Mouse (Mus musculus): Measurements from ENCODE around the gene Ahctf1.

DNA sequence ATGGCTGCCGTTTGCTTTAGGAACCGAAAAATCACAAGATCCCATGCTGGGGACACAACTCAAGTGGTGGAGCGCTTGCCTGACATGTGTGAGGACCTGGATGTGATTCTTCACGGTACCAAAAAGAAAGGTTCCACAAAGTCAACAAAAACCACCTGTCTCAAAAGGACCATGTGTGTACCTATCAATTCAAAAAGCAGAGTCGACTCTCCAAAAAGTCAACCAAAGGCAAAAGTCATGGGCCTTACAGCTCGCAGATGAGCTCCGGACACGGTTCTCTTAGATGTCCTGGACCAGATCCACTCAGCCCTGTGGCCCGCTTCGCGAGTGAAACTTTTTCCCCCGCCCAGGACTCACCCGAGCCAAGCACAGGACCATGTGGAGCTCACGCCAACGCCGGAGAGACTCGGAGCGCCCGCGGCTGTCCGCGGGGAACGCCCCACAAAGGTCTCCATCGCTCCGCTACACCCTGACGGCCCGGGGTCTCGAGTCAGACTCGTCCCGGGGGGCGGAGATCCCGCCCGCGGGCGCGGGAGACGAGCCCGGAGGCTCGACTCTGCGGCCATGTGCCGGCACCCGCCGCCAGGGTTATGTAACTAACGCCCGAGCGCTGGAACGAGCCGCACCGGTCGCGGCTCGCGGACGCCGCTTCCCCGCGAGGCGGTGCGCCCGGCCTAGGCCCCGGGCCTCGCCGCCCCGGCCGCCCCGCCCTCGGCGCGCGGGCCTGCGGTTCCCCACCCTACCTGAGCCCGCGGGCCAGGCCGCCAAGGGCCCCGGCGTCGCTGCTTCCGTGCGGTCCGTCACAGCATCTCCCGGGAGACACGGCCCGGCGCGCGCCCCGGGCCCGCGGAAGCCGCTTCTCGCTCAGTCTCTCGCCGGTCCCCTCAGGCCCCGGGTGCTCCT, 619 bp downstream of the Ahctf1 start, which contains the start of gene Gm10518:
- TF ChIP-seq CTCF (IDR thresholded peaks at IDR 0.05; ENCODE audit: low read depth, low read length) (no peak), GATA1 (IDR thresholded peaks at IDR 0.05; ENCODE audit: borderline replicate concordance, low read length) (no peak), POLR2AphosphoS5 (IDR thresholded peaks at IDR 0.05; ENCODE audit: insufficient replicate concordance, low read depth, low read length) (no peak), TAL1 (conservative IDR thresholded peaks at IDR 0.05; ENCODE audit: low read depth, low read length) (no peak)
